Mouse (Mus musculus) thymus, adult 18-20 months (tissue): ENCODE results near the gene Olfr716.
"Not testable (repeated sequence)": the region's sequence is repeated elsewhere in the genome, so short reads cannot be mapped to it uniquely, and the experiment has no call there.

Experiments
- DNase-seq, 2 experiments: peaks; one replicate each; pipeline ENCODE4 v3.0.0; 2022; ENCODE audit warnings: mixed read lengths in 2 of 2

Olfr716 gene

DNA sequence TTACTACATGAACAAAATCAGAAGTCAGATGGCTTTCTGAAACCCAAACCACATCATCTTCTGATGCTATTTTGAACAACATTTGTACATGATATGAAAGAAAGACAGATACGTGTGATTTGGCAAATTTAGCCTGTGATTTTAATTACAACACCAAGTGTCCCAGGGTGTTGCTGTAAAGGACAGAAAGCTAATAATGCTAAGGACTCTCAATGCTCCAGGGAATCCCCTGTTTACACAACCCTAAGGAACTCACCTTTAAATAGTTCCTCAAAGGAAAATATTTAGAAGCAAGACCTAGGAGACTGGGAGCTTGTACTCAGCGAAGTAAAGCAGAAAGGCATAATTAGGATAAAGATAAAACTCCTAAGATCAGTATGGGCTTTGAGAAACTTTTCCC is at the start of gene Olfr716:
Gene Olfr716, plus strand, starts transcription at position 301 of the 400 bp plus-strand sequence.
- not testable (repeated sequence) for DNase-seq

DNA sequence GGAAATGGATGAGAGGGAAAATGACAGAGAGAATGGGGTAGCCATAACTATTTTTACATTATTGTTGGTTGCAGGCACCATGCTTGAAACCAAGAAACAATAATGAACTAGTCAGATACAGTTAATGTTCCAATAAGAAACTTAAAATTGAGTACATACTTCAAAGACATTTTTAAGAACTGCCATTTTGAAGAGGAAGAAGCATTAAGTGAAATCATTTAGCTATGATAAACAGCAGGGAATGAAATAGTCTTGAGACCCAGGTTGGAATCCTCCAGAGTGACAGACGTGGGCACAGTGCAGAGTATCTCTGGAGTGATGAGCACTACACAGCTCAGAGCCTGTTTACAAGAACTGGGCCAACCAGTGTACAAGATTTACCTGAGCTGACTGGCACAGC is 45.2 kb upstream of the Olfr716 start, which contains the start of gene Olfr17:
Gene Olfr17, plus strand, starts transcription at position 301 of the 400 bp plus-strand sequence.
- DNase-seq: no peak

DNA sequence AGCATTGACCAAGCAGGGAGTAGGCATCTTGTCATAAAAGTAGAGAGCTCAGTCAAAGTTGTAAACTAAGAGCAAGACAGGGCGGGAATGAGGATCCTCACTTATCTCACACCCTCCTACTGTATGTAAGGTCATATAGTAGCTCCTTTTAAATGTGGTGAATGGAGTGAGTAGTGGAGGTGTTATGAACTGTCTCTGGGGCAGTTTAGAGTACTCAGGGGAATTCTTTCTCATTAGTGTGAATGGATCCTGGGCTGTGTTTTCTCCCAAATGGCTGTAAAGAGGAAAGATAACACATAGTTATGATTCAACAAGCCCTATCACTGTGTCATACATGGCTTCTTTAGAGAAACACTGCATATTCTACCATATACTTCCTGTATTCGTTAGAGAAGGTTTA is 27.9 kb upstream of the Olfr716 start, which contains the start of gene Olfr715b:
Gene Olfr715b, minus strand, starts transcription at position 101 of the 400 bp plus-strand sequence.
- not testable (repeated sequence) for DNase-seq

GRCm38 (mm10) chr7:107130983-107131382 is 7.1 kb upstream of the Olfr716 start, which contains the start of gene Olfr715:
Olfr715 (minus strand) TSS chr7:107131083.
- DNase-seq: not testable (repeated sequence)

DNA sequence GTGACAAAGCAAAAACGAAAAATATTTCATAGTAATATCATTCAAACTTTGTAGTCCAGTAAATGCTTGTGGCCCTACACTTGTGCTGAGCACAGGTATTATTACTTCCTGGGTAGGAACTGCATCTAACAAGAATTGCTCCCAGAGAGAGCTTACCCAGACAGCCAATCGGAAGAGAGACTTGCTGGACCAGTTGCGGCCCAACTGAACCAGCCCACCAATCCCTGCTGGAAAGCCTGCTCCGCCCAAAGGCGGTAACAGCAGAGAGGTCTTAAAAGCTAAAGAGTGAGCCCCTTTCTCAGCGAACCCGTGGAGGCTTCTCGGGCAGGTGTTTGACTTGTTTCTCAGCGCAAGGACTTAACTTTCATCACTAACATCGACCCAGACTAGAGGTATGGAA is 28.6 kb downstream of the Olfr716 start, which contains the start of gene Nlrp14:
Gene Nlrp14, plus strand, starts transcription at position 301 of the 400 bp plus-strand sequence.
- no peak for DNase-seq

DNA sequence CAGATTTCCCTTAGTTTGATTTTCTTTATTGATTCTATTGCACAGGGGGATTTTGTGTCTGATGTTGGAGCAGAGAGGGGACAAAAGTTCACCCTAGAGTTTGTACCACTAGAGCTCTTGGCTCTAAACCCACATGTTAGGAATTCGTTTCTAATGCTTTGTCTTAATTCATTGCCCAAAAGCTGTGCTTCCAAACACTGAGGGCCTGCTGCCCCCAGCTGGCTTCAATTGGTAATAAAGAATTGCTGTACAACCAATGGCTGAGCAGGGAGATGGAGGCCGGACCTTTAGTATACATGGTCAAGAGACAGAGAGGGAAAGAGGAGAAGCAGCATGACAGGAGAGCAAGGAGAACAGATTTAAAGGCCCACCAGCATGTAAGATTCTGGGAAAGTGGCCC is 42.3 kb downstream of the Olfr716 start:
- no peak for DNase-seq
